Mouse (Mus musculus) heart, adult 18-20 months (tissue): ENCODE results near the gene Fam198b. TPM values are rescaled to one million over a fixed set of nuclear protein-coding genes. Genes with fewer than 3 reads are reported as not detected.

Experiments used
- DNase-seq, 2 experiments: peaks; one replicate each; pipeline ENCODE4 v3.0.0; 2021 to 2022; ENCODE audit warnings: mixed read lengths in 1 of 2
- total RNA-seq, 2 experiments: library from RNA; stranded (reverse); gene quantifications; 2 replicates each; pipeline ENCODE4 v1.2.3; 2021

Fam198b gene
- total RNA-seq, 2 experiments from 2014 or later, result 8.6 to 11.9 TPM

DNA sequence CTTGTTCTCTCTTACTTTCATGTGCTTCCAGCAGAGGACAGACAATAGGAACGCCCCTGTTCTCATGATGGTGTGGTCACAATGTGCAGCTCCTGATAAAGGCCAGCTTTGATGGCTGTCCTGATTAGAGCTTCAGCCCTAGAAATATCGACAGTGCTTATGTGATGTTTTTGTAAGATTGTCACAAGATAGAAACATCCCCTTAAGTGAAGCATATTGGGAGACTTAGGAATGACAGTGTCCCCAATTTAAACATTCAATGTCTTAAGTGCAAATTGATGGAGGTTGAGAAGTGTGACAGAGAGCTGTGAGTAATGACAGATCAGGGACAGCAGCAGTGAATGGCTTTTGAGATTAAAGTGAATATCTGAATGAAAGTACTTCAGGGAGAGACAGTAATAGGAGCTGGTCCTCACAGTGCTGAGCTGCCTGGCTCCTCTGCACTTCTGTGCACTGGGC is 99.7 kb downstream of the Fam198b start:
- no peak for DNase-seq

DNA sequence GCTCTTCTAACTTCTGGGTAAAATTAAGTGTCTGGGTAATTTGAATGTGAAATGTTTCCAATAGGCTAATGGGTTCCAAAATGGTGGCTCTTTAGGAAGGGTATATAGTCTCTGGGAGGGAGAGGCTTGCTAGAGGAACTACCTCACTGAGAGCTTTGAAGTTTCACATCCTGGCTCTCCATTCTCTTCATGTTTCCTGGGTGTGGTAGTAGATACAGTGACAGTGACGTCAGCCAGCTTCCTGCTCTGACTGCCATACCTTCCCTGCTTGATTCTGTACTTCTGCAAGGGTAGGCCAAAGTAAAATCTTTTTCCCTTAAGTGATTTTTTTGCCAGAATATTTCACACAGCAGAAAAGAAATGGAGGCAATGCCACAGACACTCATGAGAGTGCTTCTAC is 100.2 kb downstream of the Fam198b start:
- DNase-seq, result peak in 1 of 2 experiments; percentile 46

DNA sequence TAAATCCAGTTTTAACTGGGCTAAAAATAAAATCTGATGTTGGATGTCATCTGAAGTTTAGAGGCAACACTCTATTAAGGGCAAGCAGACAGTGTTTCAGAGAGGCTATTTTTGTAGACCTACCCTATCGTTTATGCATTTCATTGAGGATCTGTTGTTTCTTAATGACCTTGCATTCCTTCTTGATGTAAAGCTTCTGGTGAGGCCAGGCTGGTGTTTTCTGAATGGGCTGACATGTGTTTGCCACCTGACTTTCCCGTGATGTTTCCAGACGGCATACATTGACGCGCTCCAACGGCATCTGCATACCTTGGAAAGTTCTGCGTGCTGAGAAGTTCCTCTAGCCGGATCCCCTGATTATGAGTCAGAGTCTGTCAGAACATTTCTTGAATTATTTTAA is 104.9 kb downstream of the Fam198b start:
- peak; percentile 40 to 66 for DNase-seq

DNA sequence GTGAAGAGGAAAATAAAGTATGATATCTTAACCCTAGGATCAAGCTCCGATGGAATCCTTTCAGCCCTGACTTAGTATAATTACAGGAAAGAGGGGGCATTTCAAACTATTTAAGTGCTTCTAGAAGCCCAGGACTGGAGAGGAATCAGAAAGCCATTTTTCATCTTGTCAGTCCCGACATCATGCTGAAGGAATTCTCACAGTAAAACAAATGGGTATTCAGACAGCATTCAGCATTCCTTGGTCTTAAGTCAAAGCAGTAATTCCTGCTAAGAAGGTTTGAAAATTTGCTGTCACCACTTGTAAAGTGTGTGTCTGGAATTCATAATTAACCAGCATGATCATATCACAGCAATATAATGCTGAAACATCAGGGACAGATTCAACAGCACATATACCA is 105.6 kb downstream of the Fam198b start:
- no peak for DNase-seq

DNA sequence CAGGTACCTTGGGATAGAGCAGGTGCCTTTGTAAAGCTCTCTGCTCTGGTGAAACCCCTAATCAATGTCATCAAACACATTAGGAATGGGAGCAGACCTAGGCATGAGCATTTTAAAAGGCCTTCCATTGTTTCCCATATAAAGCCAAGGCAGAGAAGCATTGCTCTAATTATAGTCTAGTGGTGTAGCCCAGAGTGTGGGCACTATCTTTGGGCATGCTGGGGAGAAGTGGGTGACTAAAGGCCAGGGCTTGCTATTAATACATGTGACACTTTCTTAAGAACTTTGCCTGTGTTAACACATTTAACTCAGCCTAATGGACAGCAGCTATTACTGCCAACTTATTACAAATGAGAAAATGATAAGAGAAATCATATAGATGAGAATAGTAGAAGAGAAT is 106.1 kb downstream of the Fam198b start:
- DNase-seq, result peak in 1 of 2 experiments; percentile 64

DNA sequence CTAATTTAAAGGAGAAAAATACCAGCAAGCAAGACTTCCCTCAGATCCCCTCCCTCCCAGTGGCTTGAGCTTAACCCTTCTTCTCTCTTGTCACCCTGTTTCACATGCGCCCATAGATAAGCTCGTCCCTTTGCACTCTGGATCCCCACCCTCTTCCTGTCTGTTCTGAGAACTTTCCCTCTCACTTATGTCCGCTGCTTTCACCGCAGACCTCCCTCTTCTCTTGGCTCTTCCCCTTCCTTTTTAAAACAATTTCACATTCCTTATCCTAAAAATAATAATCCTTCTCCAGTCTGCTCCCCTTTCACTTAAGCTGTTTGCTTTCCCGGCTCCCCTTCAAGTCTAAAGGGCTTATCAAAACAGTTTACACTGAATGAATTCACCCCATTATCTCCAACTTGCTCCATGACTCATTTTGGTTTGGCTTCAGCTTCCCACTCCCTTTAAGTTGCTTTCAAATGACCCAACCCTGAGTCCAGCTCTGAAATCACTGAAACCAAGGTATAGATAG is 109.8 kb downstream of the Fam198b start:
- DNase-seq, result peak in 1 of 2 experiments; percentile 67

DNA sequence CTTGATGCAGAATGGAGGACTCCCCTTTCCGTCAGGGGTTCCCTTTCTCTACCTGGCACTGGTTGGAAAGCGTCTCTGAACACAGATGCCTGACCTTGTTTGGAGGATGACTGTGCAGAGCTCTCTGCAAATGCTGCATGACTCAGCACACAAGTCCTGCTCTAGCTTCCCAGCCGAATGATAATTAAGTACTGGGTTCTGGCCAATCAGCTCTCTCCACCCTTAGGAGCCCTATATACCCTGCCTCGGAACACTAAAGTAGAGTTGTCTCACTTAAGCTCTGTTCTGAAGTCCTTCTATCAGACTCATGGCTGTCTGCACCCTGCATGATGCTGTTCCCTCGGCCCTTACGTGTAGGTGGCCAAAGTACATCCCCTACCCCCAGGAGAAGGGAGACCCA is 111.4 kb downstream of the Fam198b start:
- DNase-seq, result peak in 1 of 2 experiments; percentile 40

Other genes with a start within 250 kb of the Fam198b start
- gene Rxfp1, start 146.7 kb upstream of the Fam198b start, total RNA-seq, result 1 to 10 TPM; 1.6 to 1.7 TPM
- 10 to 100 TPM; 16.4 to 18.8 TPM for gene Tmem144, start 31.8 kb upstream of the Fam198b start, total RNA-seq